Mouse (Mus musculus) megakaryocyte, adult 5-6 weeks (primary cell): ENCODE measurements at regions not wholly inside any gene's neighbourhood (a gene's known extent, or its start where the extent isn't known, plus 50 kb on each side); places are given as distances from the start of the nearest gene placed in this dataset.
"Not testable (repeated sequence)": the region's sequence is repeated elsewhere in the genome, so short reads cannot be mapped to it uniquely, and the experiment has no call there.

Experiments used
- ATAC-seq: 2 replicates; pipeline ENCODE4 v1.8.0; 2016; ENCODE audit warnings: mild to moderate bottlenecking, inconsistent platforms; ENCODE audit not compliant: poor library complexity, severe bottlenecking

DNA sequence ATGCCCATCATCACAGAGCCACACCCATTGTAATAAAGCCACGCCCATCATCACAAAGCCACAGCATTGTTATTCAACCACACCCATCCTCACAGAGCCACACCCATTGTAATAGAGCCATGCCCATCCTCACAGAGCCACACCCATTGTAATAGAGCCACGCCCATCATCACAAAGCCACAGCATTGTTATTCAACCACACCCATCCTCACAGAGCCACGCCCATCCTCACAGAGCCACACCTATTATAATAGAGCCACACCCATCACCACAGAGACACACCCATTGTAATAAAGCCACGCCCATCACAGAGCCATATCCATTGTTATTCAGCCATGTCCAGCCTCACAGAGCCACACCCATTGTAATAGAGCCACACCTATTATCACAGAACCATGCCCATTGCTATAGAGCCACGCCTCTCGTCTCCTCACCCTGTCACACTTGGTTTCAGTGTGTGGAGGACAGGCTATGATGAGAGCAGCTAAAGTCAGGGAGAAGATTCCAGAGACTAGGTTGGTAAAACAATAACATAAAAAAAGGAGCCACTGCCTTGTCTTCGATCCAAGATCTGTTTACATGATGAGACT is 85.6 kb downstream of the Gxylt1 start:
- ATAC-seq: peak; percentile 51

DNA sequence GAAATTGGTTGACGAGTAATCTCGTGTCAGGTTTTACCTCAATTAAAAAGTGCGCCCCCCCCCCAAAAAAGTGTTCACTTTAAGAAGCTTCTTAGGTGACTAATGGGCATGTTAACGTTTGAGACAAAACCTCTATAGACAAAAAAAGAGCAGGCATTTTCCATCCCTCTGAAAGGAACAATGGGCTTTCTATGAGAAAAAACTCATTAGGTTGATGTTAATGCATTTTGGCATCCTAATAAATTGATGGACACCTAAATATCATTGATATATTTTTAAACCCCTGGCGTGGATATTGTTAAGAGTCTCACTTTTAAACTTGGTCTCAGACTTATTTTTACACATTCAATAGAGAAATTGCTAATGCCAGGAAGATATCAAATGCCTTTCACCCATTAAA is 98.8 kb downstream of the Gxylt1 start:
- no peak for ATAC-seq

DNA sequence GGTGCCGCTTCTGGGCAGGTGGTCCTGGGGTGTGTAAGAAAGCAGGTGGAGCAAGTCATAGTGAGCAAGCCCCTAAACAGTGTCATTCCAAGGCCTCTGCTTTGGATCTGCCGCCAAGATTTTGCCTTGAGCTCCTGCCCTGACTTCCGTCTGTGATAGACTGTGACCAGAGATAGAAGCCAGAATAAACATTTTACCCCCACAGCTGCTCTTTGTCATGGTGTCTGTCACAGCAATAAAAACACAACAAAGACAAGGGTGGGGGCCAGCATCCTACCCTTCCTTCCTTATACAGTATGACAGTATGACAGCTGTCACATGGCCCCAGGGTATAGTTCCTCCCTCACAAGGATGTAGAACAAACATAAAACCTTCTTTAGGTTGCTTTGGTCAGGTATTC is 106.2 kb downstream of the Gxylt1 start:
- no peak for ATAC-seq

DNA sequence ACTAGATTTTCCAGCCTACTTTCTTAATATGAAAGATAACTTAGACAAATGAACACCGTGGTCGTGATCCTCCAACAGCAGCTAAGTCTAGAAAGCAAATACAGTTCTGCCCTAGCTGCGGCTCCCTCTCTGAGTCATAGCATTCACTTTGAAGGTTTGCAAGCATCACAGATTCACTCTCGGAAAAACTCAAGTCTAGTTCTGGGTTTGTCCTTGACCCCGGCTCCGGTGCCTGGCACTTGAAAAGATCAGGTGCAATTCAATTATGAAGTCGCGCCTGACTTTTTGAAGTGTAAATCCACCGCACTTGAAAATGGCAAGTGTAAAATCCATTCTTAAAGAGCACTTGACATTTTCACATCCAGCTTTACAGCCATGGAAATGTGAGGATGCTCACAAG is 107.5 kb downstream of the Gxylt1 start:
- ATAC-seq: no peak

DNA sequence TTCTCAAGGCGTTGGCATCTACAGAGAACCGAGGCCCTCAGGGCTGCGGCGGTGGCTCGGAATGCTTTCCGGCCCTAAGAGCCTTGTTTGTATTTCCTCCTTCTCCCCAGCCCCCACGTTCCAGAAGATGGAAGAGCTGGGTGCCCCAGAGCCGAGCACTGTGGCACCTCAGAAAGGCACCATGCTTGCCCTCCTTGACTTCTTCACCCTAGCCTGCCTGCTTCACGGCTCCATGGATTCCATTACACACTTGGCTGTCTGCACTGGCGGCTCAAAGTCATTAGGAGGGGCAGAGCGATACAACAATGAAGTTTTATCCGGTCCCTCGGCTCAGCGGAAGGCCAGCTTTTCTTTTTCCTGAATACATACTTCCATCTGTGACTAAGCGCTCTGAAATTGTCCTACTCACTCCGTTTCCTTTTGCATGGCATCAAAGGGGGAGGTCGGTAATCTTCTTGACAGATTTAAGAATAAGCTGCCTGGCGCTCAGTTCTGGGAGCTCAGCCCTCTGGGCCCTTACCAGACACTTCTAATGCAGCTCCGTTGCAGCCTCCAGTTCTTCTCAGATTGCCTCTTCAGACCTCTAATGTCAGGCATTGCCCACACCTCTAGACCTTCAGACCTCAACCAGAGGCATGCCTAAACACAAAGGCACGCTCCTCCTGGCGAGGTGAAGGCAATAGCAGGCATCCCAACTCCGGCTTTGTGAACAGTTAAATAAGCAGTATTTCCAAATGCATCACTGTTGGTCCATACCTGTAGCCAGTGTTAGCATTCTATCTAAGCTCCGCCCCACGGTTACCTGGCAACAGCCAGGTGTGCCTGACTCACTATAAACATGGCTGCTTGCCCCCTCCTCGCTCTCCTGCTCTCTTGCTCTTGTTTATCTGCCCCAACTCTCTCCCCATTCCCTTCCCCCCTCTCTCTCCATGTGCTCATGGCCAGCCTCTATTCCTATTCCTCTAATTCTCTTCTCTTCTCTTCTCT is 112.8 kb downstream of the Gxylt1 start:
- no peak for ATAC-seq

DNA sequence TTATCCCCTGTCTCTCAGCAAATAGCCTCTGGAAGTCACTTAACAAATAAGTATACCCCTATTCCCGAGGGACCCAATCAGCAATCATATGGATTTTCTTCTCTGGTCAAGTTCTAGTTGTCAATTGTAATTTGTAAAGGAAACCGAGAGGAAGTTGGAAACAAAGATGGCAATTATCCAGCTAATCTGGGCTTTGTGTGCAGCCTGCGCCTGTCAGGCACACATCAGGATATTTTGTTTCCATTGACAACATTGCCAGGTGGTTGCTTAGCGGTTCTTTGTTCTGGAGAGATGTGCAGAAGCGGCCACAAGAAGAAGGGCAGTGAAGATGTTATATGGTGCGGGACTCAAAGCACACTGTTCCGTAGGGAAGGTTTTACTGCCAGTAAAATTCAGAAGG is 113.7 kb downstream of the Gxylt1 start:
- ATAC-seq: no peak

GRCm38 (mm10) chr15:93155756-93156155 is 119.2 kb downstream of the Gxylt1 start:
- ATAC-seq: no peak

GRCm38 (mm10) chr15:93154022-93154421 is 121.0 kb downstream of the Gxylt1 start:
- ATAC-seq: no peak

DNA sequence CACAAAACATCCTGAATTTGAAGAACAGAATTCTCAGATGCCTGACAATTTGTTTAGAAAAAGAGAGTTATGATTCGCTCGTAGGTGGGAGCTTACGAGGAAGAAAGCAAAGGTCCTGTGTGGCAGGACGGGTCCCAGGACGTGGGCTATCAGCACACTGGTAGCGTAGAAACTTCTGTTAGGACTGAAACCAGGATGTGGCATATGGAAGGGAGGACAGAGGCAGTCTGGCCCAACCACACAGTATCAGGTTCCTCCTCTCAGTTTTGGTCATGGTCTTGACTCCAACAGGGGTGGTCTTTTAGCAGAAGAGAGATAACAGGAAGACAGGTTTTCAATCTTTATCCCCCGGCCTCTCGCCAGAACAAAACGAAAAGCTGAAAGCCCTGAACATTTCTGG is 130.1 kb downstream of the Gxylt1 start:
- 0 out of 2 replicates have a peak, but pooled peaks have one; percentile 30 for ATAC-seq

GRCm38 (mm10) chr15:93144264-93144663 is 130.7 kb downstream of the Gxylt1 start:
- no peak for ATAC-seq

GRCm38 (mm10) chr15:93133379-93133778 is 141.6 kb downstream of the Gxylt1 start:
- no peak for ATAC-seq

DNA sequence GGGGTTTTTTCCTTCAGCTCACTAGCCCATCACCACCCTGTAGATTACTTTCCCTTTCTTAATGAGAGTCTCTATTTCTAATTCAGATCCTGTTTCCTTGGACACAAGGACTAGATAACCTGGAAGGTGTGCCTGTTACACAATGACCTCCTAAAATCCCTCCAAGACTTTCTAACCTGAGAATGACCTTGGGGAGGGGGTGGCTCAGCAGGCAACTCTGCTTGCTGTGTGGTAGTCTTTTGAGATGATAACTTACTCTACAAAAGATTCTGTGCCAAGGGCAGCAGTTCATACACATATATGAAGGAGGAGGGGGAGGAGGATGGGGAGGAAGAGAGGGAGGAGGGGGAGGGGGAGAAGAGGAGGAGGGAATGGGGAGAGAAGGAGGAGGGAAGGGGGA is 143.9 kb downstream of the Gxylt1 start:
- ATAC-seq: no peak

- no peak for ATAC-seq
Observed at GRCm38 (mm10) chr15:93125261-93125660, 149.7 kb downstream of the Gxylt1 start.

DNA sequence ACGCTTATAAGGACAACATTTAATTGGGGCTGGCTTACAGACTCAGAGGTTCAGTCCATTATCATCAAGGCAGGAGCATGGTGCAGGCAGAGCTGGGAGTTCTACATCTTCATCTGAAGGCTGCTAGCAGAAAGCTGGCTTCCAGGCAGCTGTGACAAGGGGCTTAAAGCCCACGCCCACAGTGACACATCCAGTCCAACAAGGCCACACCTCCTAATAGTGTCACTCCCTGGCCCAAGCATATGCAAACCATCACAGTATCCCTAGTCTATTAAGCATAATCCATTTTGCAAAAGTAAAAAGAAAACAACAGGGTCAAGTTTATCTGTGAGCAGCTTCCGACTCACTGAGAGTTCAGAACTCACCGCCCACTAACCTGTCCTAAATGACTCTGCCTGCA is 153.8 kb downstream of the Gxylt1 start:
- ATAC-seq: no peak

DNA sequence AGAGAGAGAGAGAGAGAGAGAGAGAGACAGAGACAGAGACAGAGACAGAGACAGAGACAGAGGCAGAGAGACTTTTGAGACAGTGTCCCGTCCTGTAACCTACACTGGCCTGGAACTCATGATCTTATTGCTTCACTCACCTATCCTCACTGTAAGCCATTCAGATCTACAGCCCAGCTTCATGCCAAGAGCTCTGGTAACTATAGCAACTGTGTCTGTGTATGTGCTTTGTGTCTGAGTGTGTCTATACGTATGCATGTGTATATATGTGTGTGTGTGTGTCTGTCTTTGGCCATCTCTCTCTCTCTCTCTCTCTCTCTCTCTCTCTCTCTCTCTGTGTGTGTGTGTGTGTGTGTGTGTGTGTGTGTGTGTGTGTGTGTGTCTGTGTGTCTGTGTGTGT is 157.2 kb downstream of the Gxylt1 start:
- not testable (repeated sequence) for ATAC-seq

DNA sequence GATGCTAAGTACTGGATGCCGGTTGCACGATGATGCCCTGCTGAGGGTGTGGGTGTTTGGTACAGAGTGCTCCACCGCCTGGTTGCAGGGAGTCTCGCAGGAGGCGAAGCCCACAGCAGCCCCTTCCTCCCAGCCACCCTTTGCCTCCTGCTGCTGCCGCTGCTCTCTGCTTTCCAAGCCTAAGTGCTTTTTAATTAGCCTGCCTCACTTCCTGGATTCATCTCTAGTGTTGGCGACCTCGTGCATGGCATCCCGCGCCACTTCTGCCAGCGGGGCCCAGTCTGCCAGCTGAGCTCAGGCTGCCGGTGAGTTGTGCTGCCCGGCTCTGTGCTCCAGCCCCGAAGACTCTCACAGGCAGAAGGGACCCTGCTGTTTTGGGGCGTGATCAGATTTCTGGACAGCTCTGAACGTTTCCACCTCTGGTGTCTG is 159.3 kb downstream of the Gxylt1 start:
- peak; percentile 33; the same call in 1 of the 2 replicates for ATAC-seq

DNA sequence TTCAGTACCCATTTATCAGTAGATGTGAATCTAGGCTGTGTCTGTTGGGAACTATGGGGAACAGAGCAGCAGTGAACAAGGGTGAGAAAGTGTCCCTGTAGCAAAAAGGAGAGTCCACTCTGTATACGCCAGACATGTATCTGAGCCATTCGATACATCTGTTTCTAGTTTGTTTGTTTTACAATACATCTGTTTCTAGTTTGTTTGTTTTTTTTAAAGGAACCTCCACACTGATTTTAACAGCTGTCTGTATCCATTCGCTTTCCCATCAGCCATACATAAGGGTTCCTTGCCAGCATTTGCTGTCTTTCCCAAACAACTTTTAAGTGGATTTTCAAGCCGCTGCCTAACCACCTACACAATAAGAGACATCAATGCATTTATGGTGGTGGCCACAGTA is 170.0 kb downstream of the Gxylt1 start:
- ATAC-seq: no peak

- no peak for ATAC-seq
Observed at GRCm38 (mm10) chr15:93103426-93103825, 171.6 kb downstream of the Gxylt1 start.

DNA sequence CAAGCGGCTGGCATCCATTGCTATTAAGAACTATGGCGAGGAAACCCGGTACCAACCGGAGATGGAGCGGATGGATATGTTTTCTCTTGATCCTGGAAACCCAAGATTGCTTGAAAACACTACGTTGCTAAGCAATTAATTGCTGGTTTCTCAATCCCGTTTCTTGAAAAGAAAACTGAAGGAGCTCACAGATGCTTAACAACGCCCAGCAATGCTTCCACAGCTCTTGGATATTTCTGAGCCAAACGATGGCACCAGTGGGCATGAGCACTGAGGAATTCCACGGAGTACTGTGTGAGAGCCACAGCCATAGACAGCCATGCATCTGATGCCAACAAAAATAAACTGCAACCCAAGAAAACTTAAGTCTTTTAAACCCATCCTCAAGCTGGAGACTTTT is 173.1 kb downstream of the Gxylt1 start:
- ATAC-seq: no peak

DNA sequence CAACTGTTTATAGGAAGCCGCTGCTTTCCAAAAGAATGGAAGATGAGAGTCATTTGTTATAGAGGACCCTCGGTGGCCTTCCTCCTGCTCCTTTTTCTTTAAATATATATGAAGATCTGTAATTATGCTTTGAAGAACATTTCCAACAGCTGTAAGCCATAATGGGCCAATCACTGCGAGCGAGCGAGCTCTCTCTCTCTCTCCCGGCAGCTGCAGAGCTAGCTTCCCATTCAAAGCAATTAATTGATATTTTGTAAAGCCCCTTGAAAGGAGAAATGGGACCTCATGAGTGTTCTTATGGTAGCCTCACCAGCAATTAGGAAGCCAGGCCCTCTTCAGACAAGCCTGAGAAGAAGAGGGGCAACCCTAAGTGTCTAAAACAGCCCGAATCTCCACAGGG is 174.1 kb downstream of the Gxylt1 start:
- no peak for ATAC-seq

DNA sequence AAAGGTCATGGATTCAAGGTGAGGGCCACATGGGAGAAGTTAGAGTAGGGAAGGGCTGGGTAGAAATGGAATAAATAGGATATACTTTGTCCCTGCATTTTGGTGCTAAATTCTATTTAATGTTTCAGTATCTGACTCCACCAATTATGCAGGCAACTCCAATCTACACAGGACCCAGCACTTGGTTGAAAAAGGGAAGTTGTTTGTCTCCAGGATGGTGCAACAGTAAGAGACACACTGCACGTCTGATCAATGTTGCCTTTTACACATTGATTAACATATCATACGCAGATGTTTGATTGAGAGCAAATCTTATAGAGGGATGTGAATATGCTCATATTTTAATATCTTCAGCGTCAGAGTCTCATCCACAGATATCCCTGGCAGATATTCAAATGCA is 175.1 kb downstream of the Gxylt1 start:
- peak; percentile 64 for ATAC-seq

DNA sequence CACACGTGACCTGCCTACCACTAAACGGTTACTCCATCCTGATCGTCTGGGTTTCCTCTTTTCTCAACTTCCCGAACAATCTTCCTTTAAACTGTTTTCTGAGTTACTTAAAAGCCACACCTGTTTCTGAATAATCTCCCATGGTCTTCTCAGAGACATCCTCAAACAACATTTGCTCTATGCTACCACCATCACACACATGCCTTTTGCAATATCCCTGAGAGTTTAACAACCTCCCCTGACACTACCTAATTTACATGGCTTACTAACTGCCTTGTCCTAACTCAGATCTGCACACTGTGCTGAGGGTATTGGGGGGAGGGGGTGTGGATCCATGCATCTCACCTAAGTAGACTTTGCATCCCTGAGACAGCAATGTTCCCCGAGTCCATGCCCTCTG is 178.6 kb downstream of the Gxylt1 start:
- ATAC-seq: peak; percentile 71
